Mouse (Mus musculus) myocyte (in vitro differentiated cells): ENCODE results near the gene Dlgap1. TPM values are rescaled to one million over a fixed set of nuclear protein-coding genes. Genes with fewer than 3 reads are reported as not detected.

ENCODE experiments used
- H3K27me3 ChIP-seq: one replicate; pipeline ENCODE4 v1.6.1; 2011; ENCODE audit not compliant: control insufficient read depth, insufficient read depth, insufficient read length
- H3K36me3 ChIP-seq: one replicate; pipeline ENCODE4 v1.6.1; 2011; ENCODE audit not compliant: control insufficient read depth, insufficient read depth
- H3K4me2 ChIP-seq: one replicate; pipeline ENCODE4 v1.6.1; 2011; ENCODE audit warnings: low read depth, control low read depth
- H3K4me3 ChIP-seq: one replicate; pipeline ENCODE4 v1.5.1; 2011; ENCODE audit warnings: mild to moderate bottlenecking, control low read depth, moderate library complexity
- H3K79me2 ChIP-seq: one replicate; pipeline ENCODE4 v1.6.1; 2011; ENCODE audit not compliant: control insufficient read depth, insufficient read depth
- H3ac ChIP-seq: one replicate; pipeline ENCODE4 v1.6.1; 2011; ENCODE audit not compliant: control insufficient read depth, insufficient read length
- CEBPB ChIP-seq: IDR thresholded peaks from 2 replicates; pipeline ENCODE4 v1.6.1; 2011; ENCODE audit warnings: mild to moderate bottlenecking, moderate library complexity; ENCODE audit not compliant: poor library complexity, insufficient read depth, severe bottlenecking
- E2F4 ChIP-seq: IDR thresholded peaks from one replicate; pipeline ENCODE4 v1.6.1; 2011; ENCODE audit warnings: mild to moderate bottlenecking, control low read depth, moderate library complexity; ENCODE audit not compliant: insufficient read depth
- MAX ChIP-seq: IDR thresholded peaks from one replicate; pipeline ENCODE4 v1.6.1; 2011; ENCODE audit warnings: low read depth, mild to moderate bottlenecking, control low read depth
- MYOD1 ChIP-seq, 3 experiments: IDR thresholded peaks; one replicate each; pipeline ENCODE4 v1.6.1; 2011; ENCODE audit warnings: control low read depth in 2 of 3, low read depth in 2 of 3, mild to moderate bottlenecking in 2 of 3, moderate library complexity in 1 of 3; ENCODE audit not compliant: insufficient read length in 2 of 3, control insufficient read depth in 1 of 3
- MYOG ChIP-seq, 3 experiments: IDR thresholded peaks; one replicate each; pipeline ENCODE4 v1.6.1; 2011; ENCODE audit warnings: control low read depth in 2 of 3, low read depth in 2 of 3, mild to moderate bottlenecking in 2 of 3; ENCODE audit not compliant: insufficient read length in 2 of 3, control insufficient read depth in 1 of 3, insufficient read depth in 1 of 3
- POLR2A ChIP-seq: IDR thresholded peaks from one replicate; pipeline ENCODE4 v1.6.1; 2011; ENCODE audit warnings: low read depth, mild to moderate bottlenecking, control low read depth, moderate library complexity; ENCODE audit not compliant: insufficient read length
- POLR2AphosphoS2 ChIP-seq: IDR thresholded peaks from one replicate; pipeline ENCODE4 v1.6.1; 2011; ENCODE audit warnings: low read depth, control low read depth; ENCODE audit not compliant: insufficient read length
- REST ChIP-seq: IDR thresholded peaks from one replicate; pipeline ENCODE4 v1.6.1; 2011; ENCODE audit warnings: mild to moderate bottlenecking, control low read depth, moderate library complexity; ENCODE audit not compliant: insufficient read depth, insufficient read length
- SRF ChIP-seq: IDR thresholded peaks from one replicate; pipeline ENCODE4 v1.6.1; 2011; ENCODE audit warnings: low read depth; ENCODE audit not compliant: control insufficient read depth, insufficient read length
- TCF12 ChIP-seq: IDR thresholded peaks from one replicate; pipeline ENCODE4 v1.6.1; 2011; ENCODE audit warnings: mild to moderate bottlenecking, control low read depth; ENCODE audit not compliant: poor library complexity, insufficient read depth, severe bottlenecking
- TCF3 ChIP-seq: IDR thresholded peaks from one replicate; pipeline ENCODE4 v1.6.1; 2011; ENCODE audit warnings: low read depth, control low read depth; ENCODE audit not compliant: insufficient read length
- USF1 ChIP-seq: IDR thresholded peaks from one replicate; pipeline ENCODE4 v1.6.1; 2011; ENCODE audit warnings: low read depth, mild to moderate bottlenecking, control low read depth, moderate library complexity
- polyA plus RNA-seq: library from polyadenylated mRNA; unstranded; fragments of >200 nt; fragmentation: generic; extraction: Trizol; gene quantifications from one replicate; pipeline ENCODE4 v1.2.1, GENCODE M21; 2012; ENCODE audit warnings: missing spikeins

Gene Dlgap1
- polyA plus RNA-seq, 1 experiment, result 0.31 TPM

- Histone ChIP-seq H3ac (no peak overlapping the region), H3K79me2 (no peaks in the 10 kb centered on the region), H3K36me3 (no peaks in the 10 kb centered on the region), H3K4me3 (no peak overlapping the region), H3K27me3 (no peaks in the 10 kb centered on the region), H3K4me2 (no peak overlapping the region)
- TF ChIP-seq POLR2AphosphoS2, result no peak
- TF ChIP-seq TCF12, result no peak
- TF ChIP-seq MYOG (IDR thresholded peaks at IDR 0.05; ENCODE audit: control insufficient read depth in 1 of 3, insufficient read depth in 1 of 3, insufficient read length in 2 of 3, low read depth in 2 of 3), result no peak
- TF ChIP-seq USF1, result no peak
- TF ChIP-seq MYOD1 (IDR thresholded peaks at IDR 0.05; ENCODE audit: control insufficient read depth in 1 of 3, insufficient read length in 2 of 3, low read depth in 2 of 3), result no peak
- no peak for TF ChIP-seq SRF
- TF ChIP-seq MAX, result no peak
- no peak for TF ChIP-seq E2F4
- no peak for TF ChIP-seq REST
- no peak for TF ChIP-seq POLR2A
- TF ChIP-seq TCF3, result no peak
- TF ChIP-seq CEBPB, result no peak
Observed at GRCm38 (mm10) chr17:70806600-70806999, 837.7 kb downstream of the Dlgap1 start.

GRCm38 (mm10) chr17:70807885-70808284, 839.0 kb downstream of the Dlgap1 start:
- Histone ChIP-seq H3K27me3 (no peaks in the 10 kb centered on the region), H3K4me3 (no peak overlapping the region), H3K4me2 (no peak overlapping the region), H3K36me3 (no peaks in the 10 kb centered on the region), H3K79me2 (no peaks in the 10 kb centered on the region), H3ac (no peak overlapping the region)
- TF ChIP-seq E2F4 (no peak), POLR2AphosphoS2 (no peak), MYOD1 (IDR thresholded peaks at IDR 0.05; ENCODE audit: control insufficient read depth in 1 of 3, insufficient read length in 2 of 3, low read depth in 2 of 3) (no peak), MYOG (IDR thresholded peaks at IDR 0.05; ENCODE audit: control insufficient read depth in 1 of 3, insufficient read depth in 1 of 3, insufficient read length in 2 of 3, low read depth in 2 of 3) (no peak), SRF (no peak), TCF12 (no peak), TCF3 (no peak), CEBPB (no peak), USF1 (no peak), MAX (no peak), REST (no peak), POLR2A (no peak)

GRCm38 (mm10) chr17:70808837-70809236, 840.0 kb downstream of the Dlgap1 start:
- Histone ChIP-seq H3K79me2 (no peaks in the 10 kb centered on the region), H3K4me3 (no peak overlapping the region), H3K4me2 (no peak overlapping the region), H3K27me3 (no peaks in the 10 kb centered on the region), H3ac (no peak overlapping the region), H3K36me3 (no peaks in the 10 kb centered on the region)
- no peak for TF ChIP-seq E2F4
- no peak for TF ChIP-seq MYOG (IDR thresholded peaks at IDR 0.05; ENCODE audit: control insufficient read depth in 1 of 3, insufficient read depth in 1 of 3, insufficient read length in 2 of 3, low read depth in 2 of 3)
- TF ChIP-seq REST, result no peak
- no peak for TF ChIP-seq TCF12
- no peak for TF ChIP-seq TCF3
- no peak for TF ChIP-seq MAX
- TF ChIP-seq POLR2AphosphoS2, result no peak
- no peak for TF ChIP-seq POLR2A
- TF ChIP-seq MYOD1 (IDR thresholded peaks at IDR 0.05; ENCODE audit: control insufficient read depth in 1 of 3, insufficient read length in 2 of 3, low read depth in 2 of 3), result no peak
- TF ChIP-seq USF1, result no peak
- TF ChIP-seq SRF, result no peak
- no peak for TF ChIP-seq CEBPB

- Histone ChIP-seq H3K4me3 (no peak overlapping the region), H3K36me3 (no peaks in the 10 kb centered on the region), H3ac (no peak overlapping the region), H3K27me3 (no peaks in the 10 kb centered on the region), H3K4me2 (no peak overlapping the region), H3K79me2 (no peaks in the 10 kb centered on the region)
- TF ChIP-seq USF1 (no peak), SRF (no peak), CEBPB (no peak), POLR2A (no peak), MYOG (IDR thresholded peaks at IDR 0.05; ENCODE audit: control insufficient read depth in 1 of 3, insufficient read depth in 1 of 3, insufficient read length in 2 of 3, low read depth in 2 of 3) (no peak), TCF12 (no peak), REST (no peak), MYOD1 (IDR thresholded peaks at IDR 0.05; ENCODE audit: control insufficient read depth in 1 of 3, insufficient read length in 2 of 3, low read depth in 2 of 3) (no peak), MAX (no peak), TCF3 (no peak)
Observed at GRCm38 (mm10) chr17:70809776-70810175, 840.9 kb downstream of the Dlgap1 start.

GRCm38 (mm10) chr17:70810795-70811194, 841.9 kb downstream of the Dlgap1 start:
- H3ac ChIP-seq, result no peak overlapping the region
- H3K4me3 ChIP-seq, result no peak overlapping the region
- H3K4me2 ChIP-seq, result no peak overlapping the region
- no peaks in the 10 kb centered on the region for H3K36me3 ChIP-seq
- H3K79me2 ChIP-seq, result no peaks in the 10 kb centered on the region
- no peak for TF ChIP-seq REST
- no peak for TF ChIP-seq POLR2AphosphoS2
- TF ChIP-seq CEBPB, result no peak
- no peak for TF ChIP-seq POLR2A
- no peak for TF ChIP-seq MAX
- no peak for TF ChIP-seq SRF
- no peak for TF ChIP-seq MYOD1 (IDR thresholded peaks at IDR 0.05; ENCODE audit: control insufficient read depth in 1 of 3, insufficient read length in 2 of 3, low read depth in 2 of 3)
- no peak for TF ChIP-seq TCF12
- TF ChIP-seq MYOG (IDR thresholded peaks at IDR 0.05; ENCODE audit: control insufficient read depth in 1 of 3, insufficient read depth in 1 of 3, insufficient read length in 2 of 3, low read depth in 2 of 3), result no peak
- TF ChIP-seq E2F4, result no peak
- TF ChIP-seq USF1, result no peak
- no peak for TF ChIP-seq TCF3
- no peaks in the 10 kb centered on the region for H3K27me3 ChIP-seq
